Mouse (Mus musculus) G1E (cell line): Measurements from ENCODE around the gene Sox5. TPM values are rescaled to one million over a fixed set of nuclear protein-coding genes. Genes with fewer than 3 reads are reported as not detected.

Source experiments
- ATAC-seq: 2 replicates; pipeline ENCODE4 v1.8.0; 2016; ENCODE audit warnings: mild to moderate bottlenecking; ENCODE audit not compliant: insufficient number of reproducible peaks, poor library complexity, low FRiP score, severe bottlenecking; ENCODE audit errors: extremely low read depth
- DNase-seq: peaks from one replicate; pipeline ENCODE4 v3.0.0; 2012; ENCODE audit warnings: low spot score
- H3K27me3 ChIP-seq: 2 replicates; pipeline ENCODE4 v1.6.1; 2012; ENCODE audit warnings: mild to moderate bottlenecking, low read length, inconsistent platforms; ENCODE audit not compliant: insufficient read depth
- H3K36me3 ChIP-seq: replicated peaks from 2 replicates; pipeline ENCODE3; 2012; ENCODE audit warnings: mild to moderate bottlenecking, inconsistent platforms
- H3K4me1 ChIP-seq: 2 replicates; pipeline ENCODE4 v1.6.1; 2012; ENCODE audit warnings: low read depth, low read length, inconsistent platforms, mixed read lengths; ENCODE audit not compliant: insufficient read depth
- H3K4me3 ChIP-seq: 2 replicates; pipeline ENCODE4 v1.5.1; 2012; ENCODE audit warnings: low read depth, mild to moderate bottlenecking, inconsistent platforms, low read length, moderate library complexity, mixed read lengths
- H3K9me3 ChIP-seq: replicated peaks from 2 replicates; pipeline ENCODE4 v1.6.1; 2012; ENCODE audit warnings: inconsistent platforms
- CTCF ChIP-seq: IDR thresholded peaks from 2 replicates; pipeline ENCODE4 v1.5.1; 2012; ENCODE audit warnings: low read depth, low read length, inconsistent platforms, mixed read lengths
- GATA1 ChIP-seq: IDR thresholded peaks from 2 replicates; pipeline ENCODE4 v1.6.1; 2012; ENCODE audit warnings: borderline replicate concordance, low read length, inconsistent platforms, mixed read lengths
- GATA2 ChIP-seq: IDR thresholded peaks from 2 replicates; pipeline ENCODE4 v1.6.1; 2012; ENCODE audit warnings: low read depth, low read length, inconsistent platforms, borderline replicate concordance
- POLR2AphosphoS5 ChIP-seq: IDR thresholded peaks from 2 replicates; pipeline ENCODE4 v1.6.1; 2012; ENCODE audit warnings: low read depth, low read length, inconsistent platforms; ENCODE audit not compliant: insufficient replicate concordance
- TAL1 ChIP-seq: conservative IDR thresholded peaks from 2 replicates; pipeline ENCODE4 v1.6.1; 2012; ENCODE audit warnings: low read depth, low read length, inconsistent platforms, mixed read lengths
- polyA plus RNA-seq: library from polyadenylated mRNA; stranded (reverse); fragments of >175 nt; gene quantifications from 2 replicates; pipeline ENCODE4 v1.2.3, GENCODE M21; 2012
- total RNA-seq, 2 experiments: library from RNA; stranded (forward) in 1 of 2; stranded (reverse) in 1 of 2; fragments of 200-1000 nt in 1 of 2; fragments of >200 nt in 1 of 2; fragmentation: Nextera tagmentation in 1 of 2; gene quantifications; 2 replicates each; pipeline ENCODE4 v1.2.3; 2014 to 2017

Sox5 gene
- total and polyA plus RNA-seq, 3 experiments, result 0.27 to 16.2 TPM; not detected in 1

GRCm38 (mm10) chr6:144326817-144327216 lies 455.0 kb downstream of the Sox5 start:
- no peak for DNase-seq
- ATAC-seq, result no peak
- no peaks in the 10 kb centered on the region for H3K36me3 ChIP-seq
- peaks cover 58% of the 10 kb centered on the region for H3K9me3 ChIP-seq
- no peak for TF ChIP-seq POLR2AphosphoS5
- no peak for TF ChIP-seq GATA1
- TF ChIP-seq TAL1, result no peak
- no peak for TF ChIP-seq GATA2
- no peak for TF ChIP-seq CTCF
- no peaks in the 10 kb centered on the region for H3K27me3 ChIP-seq
- H3K4me3 ChIP-seq, result no peak overlapping the region
- no peaks in the 10 kb centered on the region for H3K4me1 ChIP-seq

GRCm38 (mm10) chr6:144323372-144323771 lies 458.4 kb downstream of the Sox5 start:
- ATAC-seq, result no peak
- Histone ChIP-seq H3K4me1 (no peaks in the 10 kb centered on the region), H3K27me3 (no peaks in the 10 kb centered on the region), H3K9me3 (peaks cover 53% of the 10 kb centered on the region), H3K4me3 (no peak overlapping the region), H3K36me3 (no peaks in the 10 kb centered on the region)
- TF ChIP-seq CTCF (no peak), GATA2 (no peak), TAL1 (no peak), GATA1 (no peak), POLR2AphosphoS5 (no peak)
- DNase-seq, result no peak

- TF ChIP-seq GATA2 (no peak), GATA1 (no peak), CTCF (no peak), POLR2AphosphoS5 (no peak), TAL1 (no peak)
- Histone ChIP-seq H3K36me3 (no peaks in the 10 kb centered on the region), H3K9me3 (peaks cover 58% of the 10 kb centered on the region), H3K27me3 (no peaks in the 10 kb centered on the region), H3K4me3 (no peak overlapping the region), H3K4me1 (no peaks in the 10 kb centered on the region)
- ATAC-seq (no peak), DNase-seq (no peak)
Observed at GRCm38 (mm10) chr6:144322297-144323047, 459.3 kb downstream of the Sox5 start.

GRCm38 (mm10) chr6:144320327-144320726 lies 461.4 kb downstream of the Sox5 start:
- TF ChIP-seq GATA1 (no peak), GATA2 (no peak), POLR2AphosphoS5 (no peak), TAL1 (no peak), CTCF (no peak)
- DNase-seq (no peak), ATAC-seq (no peak)
- Histone ChIP-seq H3K36me3 (no peaks in the 10 kb centered on the region), H3K27me3 (no peaks in the 10 kb centered on the region), H3K4me1 (no peaks in the 10 kb centered on the region), H3K4me3 (no peak overlapping the region), H3K9me3 (peaks cover 63% of the 10 kb centered on the region)

- ATAC-seq, result no peak
- H3K36me3 ChIP-seq, result no peaks in the 10 kb centered on the region
Observed at GRCm38 (mm10) chr6:144319717-144320116, 462.1 kb downstream of the Sox5 start.

GRCm38 (mm10) chr6:144312781-144313754 lies 468.7 kb downstream of the Sox5 start:
- TF ChIP-seq CTCF (no peak), GATA2 (no peak), POLR2AphosphoS5 (no peak), GATA1 (no peak), TAL1 (no peak)
- no peak for ATAC-seq
- Histone ChIP-seq H3K9me3 (peaks cover 53% of the 10 kb centered on the region), H3K36me3 (no peaks in the 10 kb centered on the region), H3K27me3 (no peaks in the 10 kb centered on the region), H3K4me1 (no peaks in the 10 kb centered on the region), H3K4me3 (no peak overlapping the region)
- no peak for DNase-seq

More at GRCm38 (mm10) chr6:144319717-144320116, 462.1 kb downstream of the Sox5 start:
- H3K4me3 ChIP-seq, result no peak overlapping the region
- no peaks in the 10 kb centered on the region for H3K4me1 ChIP-seq
- peaks cover 64% of the 10 kb centered on the region for H3K9me3 ChIP-seq
- no peaks in the 10 kb centered on the region for H3K27me3 ChIP-seq
- no peak for TF ChIP-seq CTCF
- TF ChIP-seq TAL1, result no peak
- TF ChIP-seq POLR2AphosphoS5, result no peak
- no peak for DNase-seq
